Mouse (Mus musculus): ENCODE measurements around the gene Tbc1d16. TPM values are rescaled to one million over a fixed set of nuclear protein-coding genes. Genes with fewer than 3 reads are reported as not detected.
"Not testable (repeated sequence)": the region's sequence is repeated elsewhere in the genome, so short reads cannot be mapped to it uniquely, and the experiment has no call there.

Gene Tbc1d16
- polyA plus RNA-seq (2015; fragmentation: Nextera tagmentation; extraction: Ambion mirVana): 25.1 and 27.2 TPM in 2 replicates

DNA sequence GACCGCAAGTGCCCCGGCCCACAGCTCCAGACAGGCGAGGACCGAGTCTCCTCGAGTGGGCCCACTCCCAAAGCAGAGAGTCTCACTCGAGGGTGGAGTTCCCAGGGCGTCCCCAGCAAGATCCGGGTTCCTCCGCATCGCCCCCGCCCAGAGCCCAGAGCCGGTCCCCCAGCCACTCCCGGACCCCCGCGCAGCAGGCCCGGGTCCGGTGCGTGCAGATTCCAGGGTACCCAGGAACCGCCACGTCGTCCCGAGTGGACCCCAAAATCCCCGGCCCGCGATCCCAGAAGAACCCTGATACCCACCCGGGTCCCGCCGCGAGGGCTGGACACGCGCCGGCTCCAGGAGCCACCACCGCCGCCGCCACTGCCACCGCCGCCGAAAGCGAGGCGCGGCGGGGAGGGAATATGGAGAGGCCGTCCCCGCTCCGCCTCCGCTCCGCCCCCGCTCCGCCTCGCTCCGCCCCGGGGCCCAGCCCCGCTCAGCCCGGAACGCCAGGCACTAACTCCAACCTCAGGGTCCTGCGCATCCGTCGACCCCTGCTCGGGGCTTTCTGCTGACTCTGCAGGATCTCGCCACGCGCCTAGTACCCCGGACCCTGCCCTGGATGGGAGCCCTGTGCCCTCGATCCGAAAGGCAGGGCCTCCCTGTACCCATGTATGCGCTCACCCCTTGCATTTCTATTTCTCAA is at the start of gene Tbc1d16, which contains the start of gene Ccdc40:
Gene Tbc1d16 (minus strand): TSS at position 409 of the 691 bp plus-strand sequence.
Gene Ccdc40 (plus strand): TSS at position 482 of the 691 bp plus-strand sequence.
- H3K9me3 ChIP-seq: no peaks in the 10 kb centered on the region
- under 1% methylated on average over 59 of the region's 66 CpGs for whole genome bisulfite sequencing
- no peaks in the 10 kb centered on the region for H3K36me3 ChIP-seq
- H3K9ac ChIP-seq: peak within 1 kb of the TSS; percentile 89
- peak within 1 kb of the TSS; percentile 67 for H3K27ac ChIP-seq
- peaks cover 51% of the 10 kb centered on the region for H3K4me1 ChIP-seq
- no peaks in the 10 kb centered on the region for H3K27me3 ChIP-seq
- peak within 1 kb of the TSS; percentile 77 for H3K4me3 ChIP-seq
- peak within 1 kb of the TSS; percentile 100 for H3K4me2 ChIP-seq (replicated peaks)
- ATAC-seq (ENCODE audit: low FRiP score, low read depth): peak; percentile 87

GRCm38 (mm10) chr11:119273186-119273930 is 45.1 kb upstream of the Tbc1d16 start:
- H3K36me3 ChIP-seq: peaks cover 77% of the 10 kb centered on the region
- H3K9me3 ChIP-seq: no peaks in the 10 kb centered on the region
- H3K4me3 ChIP-seq: no peak overlapping the region
- H3K27me3 ChIP-seq: no peaks in the 10 kb centered on the region
- ATAC-seq (ENCODE audit: low FRiP score, low read depth): 0 out of 2 replicates have a peak, but pooled peaks have one; percentile 14
- H3K4me2 ChIP-seq (replicated peaks): no peak overlapping the region
- no peak overlapping the region for H3K9ac ChIP-seq
- H3K4me1 ChIP-seq: peaks cover 6% of the 10 kb centered on the region
- no peak overlapping the region for H3K27ac ChIP-seq
- WGBS: 90% methylated on average over 8 of the region's 8 CpGs

DNA sequence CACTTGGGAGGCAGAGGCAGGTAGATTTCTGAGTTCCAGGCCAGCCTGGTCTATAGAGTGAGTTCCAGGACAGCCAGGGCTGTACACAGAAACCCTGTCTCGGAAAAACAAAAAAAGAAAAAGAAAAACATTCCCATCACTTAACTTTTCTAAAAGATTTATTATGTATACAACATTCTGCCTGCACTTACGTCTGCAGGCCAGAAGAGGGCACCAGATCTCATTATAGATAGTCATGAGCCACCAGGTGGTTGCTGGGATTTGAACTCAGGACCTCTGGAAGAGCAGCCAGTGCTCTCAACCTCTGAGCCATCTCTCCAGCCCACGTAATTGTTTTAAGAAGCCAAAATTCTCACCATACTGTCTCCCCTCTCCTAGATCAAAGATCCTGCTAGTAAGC is 44.2 kb upstream of the Tbc1d16 start:
- H3K4me2 ChIP-seq (replicated peaks); H3K4me3 ChIP-seq; H3K9ac ChIP-seq; H3K27ac ChIP-seq; ATAC-seq (ENCODE audit: low FRiP score, low read depth); H3K27me3 ChIP-seq; H3K9me3 ChIP-seq: not testable (repeated sequence)
- Histone ChIP-seq H3K36me3 (peaks cover 69% of the 10 kb centered on the region), H3K4me1 (peaks cover 11% of the 10 kb centered on the region)
- 59% methylated on average over 3 of the region's 3 CpGs for WGBS

- peak overlapping the region; percentile 80 for H3K9ac ChIP-seq
- no peaks in the 10 kb centered on the region for H3K9me3 ChIP-seq
- no peak overlapping the region for H3K27ac ChIP-seq
- peak overlapping the region; percentile 88 for H3K4me2 ChIP-seq (replicated peaks)
- H3K27me3 ChIP-seq: no peaks in the 10 kb centered on the region
- H3K36me3 ChIP-seq: peaks cover 36% of the 10 kb centered on the region
- no peak for ATAC-seq (ENCODE audit: low FRiP score, low read depth)
- WGBS: 82% methylated on average over 16 of the region's 16 CpGs
- H3K4me1 ChIP-seq: peaks cover 16% of the 10 kb centered on the region
- peak overlapping the region; percentile 70 for H3K4me3 ChIP-seq
Measured at GRCm38 (mm10) chr11:119268557-119269195, 40.4 kb upstream of the Tbc1d16 start.

DNA sequence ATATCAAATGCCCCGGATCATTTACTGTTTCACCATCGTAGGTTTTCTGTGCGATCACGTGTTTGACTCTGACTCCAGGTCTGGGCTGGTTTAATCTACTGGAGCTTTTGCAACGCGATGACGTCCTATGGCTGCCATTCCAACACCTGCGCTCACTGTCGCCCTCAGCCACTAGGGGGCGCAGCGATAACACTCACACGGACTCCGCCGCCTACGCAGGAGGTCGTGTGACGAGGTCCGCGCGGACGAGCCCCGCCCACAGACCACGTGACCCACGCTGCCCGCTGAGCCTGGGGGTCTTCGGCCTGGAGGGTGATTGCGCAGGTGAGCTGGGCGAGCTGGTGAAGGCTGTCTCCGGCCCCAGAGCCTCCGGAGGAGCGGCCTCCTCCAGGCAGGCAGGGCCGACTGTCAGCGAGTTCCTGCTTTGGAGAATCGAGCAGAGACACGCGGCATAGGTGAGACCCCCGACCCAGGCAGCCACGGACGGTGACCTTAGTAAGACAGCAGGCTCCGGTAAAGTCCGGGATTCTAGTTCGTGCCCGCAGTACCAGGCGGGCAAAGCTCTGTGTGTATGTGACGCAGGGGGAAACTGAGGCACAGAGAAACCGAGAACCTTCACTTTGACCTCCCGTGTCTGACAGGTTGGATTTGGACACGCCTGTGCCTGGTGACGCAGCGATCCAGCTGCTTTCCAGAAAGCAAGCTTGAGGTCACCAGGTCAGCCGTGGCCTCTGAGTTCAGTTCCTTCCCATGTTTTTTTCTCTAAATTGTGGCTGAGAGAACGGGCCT is 39.7 kb upstream of the Tbc1d16 start, which contains the start of gene Gaa:
Gene Gaa (plus strand): TSS at position 120 of the 789 bp plus-strand sequence.
- no peak within 1 kb of the TSS for H3K27ac ChIP-seq
- H3K4me1 ChIP-seq: peaks cover 16% of the 10 kb centered on the region
- H3K27me3 ChIP-seq: no peaks in the 10 kb centered on the region
- H3K9me3 ChIP-seq: no peaks in the 10 kb centered on the region
- 2% methylated on average over 52 of the region's 52 CpGs for WGBS
- ATAC-seq (ENCODE audit: low FRiP score, low read depth): peak; percentile 88
- peaks cover 29% of the 10 kb centered on the region for H3K36me3 ChIP-seq
- H3K4me3 ChIP-seq: peak within 1 kb of the TSS; percentile 70
- H3K9ac ChIP-seq: peak within 1 kb of the TSS; percentile 80
- H3K4me2 ChIP-seq (replicated peaks): peak within 1 kb of the TSS; percentile 88

GRCm38 (mm10) chr11:119267241-119267674 is 39.0 kb upstream of the Tbc1d16 start:
- Histone ChIP-seq H3K9me3 (no peaks in the 10 kb centered on the region), H3K4me1 (peaks cover 16% of the 10 kb centered on the region), H3K36me3 (peaks cover 22% of the 10 kb centered on the region), H3K4me2 (replicated peaks) (peak overlapping the region; percentile 88), H3K27ac (no peak overlapping the region), H3K4me3 (peak overlapping the region; percentile 70), H3K27me3 (no peaks in the 10 kb centered on the region), H3K9ac (no peak overlapping the region)
- 54% methylated on average over 6 of the region's 6 CpGs for WGBS
- ATAC-seq (ENCODE audit: low FRiP score, low read depth): peak; percentile 48; the same call in 1 of the 2 replicates

DNA sequence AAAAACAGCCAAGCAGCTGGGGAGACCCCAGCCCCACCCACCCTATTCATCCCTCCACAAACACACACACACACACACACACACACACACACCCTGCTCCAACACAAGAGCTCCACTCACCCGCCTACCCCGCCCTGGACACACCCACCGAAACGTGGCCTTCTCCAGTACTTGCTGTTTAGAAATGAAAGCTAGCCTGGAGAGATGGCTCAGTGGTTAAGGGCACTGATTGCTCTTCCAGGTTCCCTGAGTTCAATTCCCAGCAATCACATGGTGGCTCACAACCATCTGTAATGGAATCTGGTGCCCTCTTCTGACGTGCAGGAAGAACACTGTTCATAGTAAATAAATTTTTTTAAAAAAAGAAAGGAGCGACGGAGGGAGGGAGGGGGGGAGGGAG is 37.5 kb upstream of the Tbc1d16 start:
- Histone ChIP-seq H3K36me3 (peaks cover 11% of the 10 kb centered on the region; the same call in 1 of the 2 replicates), H3K4me3 (no peak overlapping the region), H3K9ac (no peak overlapping the region), H3K27ac (no peak overlapping the region), H3K4me1 (peaks cover 16% of the 10 kb centered on the region), H3K9me3 (no peaks in the 10 kb centered on the region), H3K4me2 (replicated peaks) (no peak overlapping the region), H3K27me3 (no peaks in the 10 kb centered on the region)
- WGBS: 74% methylated on average over 7 of the region's 7 CpGs
- no peak for ATAC-seq (ENCODE audit: low FRiP score, low read depth)

- peaks cover 16% of the 10 kb centered on the region for H3K4me1 ChIP-seq
- no peak overlapping the region for H3K27ac ChIP-seq
- H3K9ac ChIP-seq: no peak overlapping the region
- no peaks in the 10 kb centered on the region for H3K9me3 ChIP-seq
- no peaks in the 10 kb centered on the region for H3K27me3 ChIP-seq
- no peak for ATAC-seq (ENCODE audit: low FRiP score, low read depth)
- no peaks in the 10 kb centered on the region for H3K36me3 ChIP-seq
- no peak overlapping the region for H3K4me2 ChIP-seq (replicated peaks)
- 91% methylated on average over 13 of the region's 13 CpGs for WGBS
- no peak overlapping the region for H3K4me3 ChIP-seq
Measured at GRCm38 (mm10) chr11:119264413-119264812, 36.1 kb upstream of the Tbc1d16 start.

DNA sequence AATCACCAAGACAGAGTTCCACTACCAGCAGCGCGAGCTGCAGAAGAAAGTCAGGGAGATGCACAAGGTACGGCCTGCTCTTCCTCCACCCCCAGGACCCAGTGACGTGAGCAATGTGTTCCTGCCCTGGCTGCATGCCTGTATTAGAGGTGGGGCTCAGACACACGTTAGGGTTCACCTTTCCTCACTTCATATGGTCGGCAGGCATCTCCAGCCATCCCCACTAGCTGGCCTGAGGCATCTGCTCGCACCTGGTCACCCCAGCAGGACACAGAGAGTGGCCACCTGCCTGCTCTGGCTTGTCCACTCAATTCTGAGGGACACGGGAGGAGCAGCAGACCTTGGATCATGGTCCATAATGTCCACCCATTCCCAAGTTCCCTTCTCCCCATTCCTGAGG is 31.7 kb upstream of the Tbc1d16 start:
- Histone ChIP-seq H3K27me3 (no peaks in the 10 kb centered on the region), H3K4me2 (replicated peaks) (no peak overlapping the region), H3K4me1 (peaks cover 14% of the 10 kb centered on the region), H3K9ac (no peak overlapping the region), H3K9me3 (no peaks in the 10 kb centered on the region), H3K36me3 (no peaks in the 10 kb centered on the region), H3K4me3 (no peak overlapping the region), H3K27ac (no peak overlapping the region)
- ATAC-seq (ENCODE audit: low FRiP score, low read depth): no peak
- WGBS: 83% methylated on average over 8 of the region's 8 CpGs

DNA sequence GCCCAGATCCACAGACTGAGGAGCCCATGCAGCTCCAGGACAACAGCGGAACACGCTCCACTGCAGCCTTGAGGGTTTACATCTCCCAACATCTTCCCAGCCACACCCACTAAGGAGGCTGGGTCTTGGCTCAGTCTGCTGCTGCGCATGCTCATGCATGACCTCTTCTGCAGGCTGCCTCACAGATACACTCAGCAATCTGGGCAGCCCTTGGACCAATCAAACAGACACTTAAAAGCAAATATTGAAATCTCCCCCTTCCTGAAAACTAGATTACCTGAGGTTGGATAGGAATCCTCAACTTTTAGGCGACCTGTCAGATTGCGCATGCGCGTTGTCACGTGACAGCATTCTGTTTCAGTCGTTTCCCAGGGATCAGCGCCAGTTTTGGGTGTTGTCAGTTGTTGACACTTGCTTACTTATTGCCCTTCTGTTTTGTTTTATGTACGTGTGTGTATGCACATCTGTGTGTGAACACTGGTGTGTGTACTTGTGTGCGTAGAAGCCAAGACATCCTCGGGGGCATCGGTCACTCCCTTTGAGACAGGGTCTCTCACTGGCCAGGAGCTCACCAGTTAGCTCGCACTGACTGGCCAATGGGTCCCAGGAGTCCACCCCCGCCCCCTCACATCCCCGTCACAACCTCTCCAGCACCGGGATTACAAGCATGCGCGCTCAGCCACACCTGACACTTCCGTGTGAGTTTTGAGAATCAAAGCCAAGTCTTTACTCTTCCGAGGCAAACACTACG is 30.4 kb upstream of the Tbc1d16 start:
- ATAC-seq (ENCODE audit: low FRiP score, low read depth): peak; percentile 85
- H3K4me2 ChIP-seq (replicated peaks): peak overlapping the region; percentile 57
- H3K9ac ChIP-seq: peak overlapping the region; percentile 43
- no peaks in the 10 kb centered on the region for H3K9me3 ChIP-seq
- no peak overlapping the region for H3K27ac ChIP-seq
- H3K4me1 ChIP-seq: peaks cover 14% of the 10 kb centered on the region
- H3K4me3 ChIP-seq: peak overlapping the region; percentile 34
- WGBS: 69% methylated on average over 23 of the region's 23 CpGs
- no peaks in the 10 kb centered on the region for H3K36me3 ChIP-seq
- H3K27me3 ChIP-seq: no peaks in the 10 kb centered on the region

DNA sequence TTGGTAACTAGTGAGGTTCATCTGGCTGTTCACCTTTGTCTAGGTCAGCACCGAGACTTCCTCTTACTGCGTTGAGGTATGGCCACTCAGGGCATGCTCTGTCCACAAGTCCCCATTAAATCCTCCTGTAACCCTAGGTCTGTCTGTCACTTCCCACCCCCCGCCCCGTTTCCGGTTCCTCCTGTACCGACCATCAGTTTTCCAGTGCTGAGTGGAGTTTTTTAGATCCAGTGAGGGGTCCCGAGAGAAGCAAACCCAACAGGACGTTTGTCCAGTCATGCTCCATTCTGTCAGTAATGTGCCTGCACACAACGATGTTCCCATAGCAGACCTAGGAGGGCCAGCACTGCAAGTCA is 29.9 kb upstream of the Tbc1d16 start:
- H3K9me3 ChIP-seq: no peaks in the 10 kb centered on the region
- H3K4me1 ChIP-seq: peaks cover 17% of the 10 kb centered on the region
- no peaks in the 10 kb centered on the region for H3K27me3 ChIP-seq
- H3K4me2 ChIP-seq (replicated peaks): peak overlapping the region; percentile 57
- H3K36me3 ChIP-seq: no peaks in the 10 kb centered on the region
- peak overlapping the region; percentile 43; the same call in 1 of the 2 replicates for H3K9ac ChIP-seq
- no peak overlapping the region for H3K27ac ChIP-seq
- no peak for ATAC-seq (ENCODE audit: low FRiP score, low read depth)
- peak overlapping the region; percentile 34 for H3K4me3 ChIP-seq
- WGBS: 59% methylated on average over 9 of the region's 9 CpGs
